Mouse (Mus musculus) retina, postnatal 1 day (tissue): ENCODE measurements around the gene Slc47a1.
A peak's percentile ranks its signal among the peaks of the same experiment; 100 is the strongest.

ENCODE experiments used
- DNase-seq: peaks from one replicate; pipeline ENCODE4 v3.0.0-alpha.2; 2012

Slc47a1 gene

DNA sequence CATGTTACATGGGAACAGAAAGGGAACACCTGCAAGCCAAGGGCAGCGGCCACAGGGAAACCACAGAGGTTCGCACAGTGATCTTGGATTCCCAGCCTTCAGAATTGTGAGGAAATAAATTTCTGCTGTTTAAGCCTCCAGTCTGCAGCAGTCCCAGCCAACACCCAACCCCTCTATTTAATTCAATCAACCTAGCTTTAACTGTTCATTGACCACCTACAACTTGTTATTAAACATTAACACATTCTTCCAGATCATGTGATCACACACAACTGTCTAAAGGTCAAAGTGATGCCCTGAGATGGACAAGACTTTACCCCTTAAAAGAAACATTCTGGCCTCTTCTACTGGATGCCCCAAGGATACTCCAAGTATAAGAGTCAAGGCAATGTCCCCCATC is 9.5 kb downstream of the Slc47a1 start:
- no peak for DNase-seq

DNA sequence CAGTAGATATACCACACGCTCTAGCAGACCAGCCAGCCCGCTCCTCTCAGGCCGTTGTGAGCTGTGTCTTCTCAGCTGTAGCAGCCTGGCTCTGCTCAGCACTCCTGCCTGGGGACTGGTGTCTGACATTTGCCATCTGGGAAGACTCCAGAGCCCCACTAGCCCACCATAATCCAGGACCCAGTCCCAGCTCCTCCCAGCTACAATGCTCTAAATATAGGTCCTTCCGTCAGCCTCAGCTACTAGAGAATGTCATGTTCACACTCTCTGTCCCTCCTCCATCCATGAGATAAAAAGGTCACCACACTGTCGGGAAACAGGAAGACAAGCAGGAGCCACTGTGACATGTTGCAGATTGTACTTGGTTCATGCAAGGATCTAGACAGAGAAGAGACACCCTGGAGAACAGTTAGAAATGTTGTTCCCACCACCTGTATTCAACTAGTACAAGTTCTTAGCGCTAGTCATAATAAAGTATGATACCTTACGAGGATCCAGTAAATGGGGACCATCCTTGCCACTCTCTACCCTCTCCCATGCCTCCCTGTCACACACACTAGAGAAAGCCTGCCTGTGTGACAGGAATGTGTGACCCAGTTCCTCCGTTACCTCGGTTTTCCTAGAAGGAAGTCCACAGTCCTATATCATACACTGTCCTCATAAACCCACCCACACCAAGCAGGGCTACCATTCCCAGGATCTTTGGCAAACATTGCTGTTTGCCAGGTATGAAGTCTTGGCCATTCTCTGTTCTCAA is 11.4 kb downstream of the Slc47a1 start:
- DNase-seq = no peak

DNA sequence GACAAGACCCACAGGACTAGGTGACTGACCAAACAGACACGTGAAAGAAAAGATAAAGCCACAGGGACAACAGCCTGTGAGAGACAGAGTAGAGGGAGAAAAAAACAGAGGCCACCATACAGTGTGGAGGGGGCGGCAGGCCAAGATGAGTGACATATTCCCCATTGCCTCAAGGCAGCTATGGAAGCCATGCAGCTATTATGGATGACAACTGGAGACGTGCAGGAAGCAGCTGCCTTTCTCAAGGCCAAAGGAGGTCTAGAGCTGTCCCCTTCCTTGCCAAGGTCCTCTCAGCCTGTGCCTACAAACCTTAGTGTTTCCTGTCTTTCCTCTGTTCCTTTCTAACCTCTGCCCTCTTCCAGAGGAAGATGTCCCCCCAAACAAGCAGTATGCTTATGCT is 12.2 kb downstream of the Slc47a1 start:
- no peak for DNase-seq

DNA sequence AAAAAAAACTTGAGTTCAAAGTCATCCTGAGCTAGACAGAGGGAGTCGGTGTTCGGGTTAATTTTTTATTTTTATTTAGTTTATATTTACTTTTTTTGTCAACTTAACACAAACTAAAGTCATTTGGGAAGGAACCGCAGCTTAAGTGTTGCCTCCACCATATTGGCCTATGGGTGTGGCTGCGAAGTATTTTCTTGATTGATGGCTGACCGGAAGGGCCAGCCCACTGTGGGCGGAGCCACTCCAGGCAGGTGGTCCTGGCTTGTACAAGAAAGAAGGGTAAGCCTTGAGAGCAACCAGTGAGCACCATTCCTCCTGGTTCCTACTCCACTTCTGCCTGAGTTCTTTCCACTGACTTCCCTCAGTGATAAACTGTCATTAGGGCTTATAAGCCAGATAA is 14.0 kb downstream of the Slc47a1 start:
- DNase-seq = no peak

DNA sequence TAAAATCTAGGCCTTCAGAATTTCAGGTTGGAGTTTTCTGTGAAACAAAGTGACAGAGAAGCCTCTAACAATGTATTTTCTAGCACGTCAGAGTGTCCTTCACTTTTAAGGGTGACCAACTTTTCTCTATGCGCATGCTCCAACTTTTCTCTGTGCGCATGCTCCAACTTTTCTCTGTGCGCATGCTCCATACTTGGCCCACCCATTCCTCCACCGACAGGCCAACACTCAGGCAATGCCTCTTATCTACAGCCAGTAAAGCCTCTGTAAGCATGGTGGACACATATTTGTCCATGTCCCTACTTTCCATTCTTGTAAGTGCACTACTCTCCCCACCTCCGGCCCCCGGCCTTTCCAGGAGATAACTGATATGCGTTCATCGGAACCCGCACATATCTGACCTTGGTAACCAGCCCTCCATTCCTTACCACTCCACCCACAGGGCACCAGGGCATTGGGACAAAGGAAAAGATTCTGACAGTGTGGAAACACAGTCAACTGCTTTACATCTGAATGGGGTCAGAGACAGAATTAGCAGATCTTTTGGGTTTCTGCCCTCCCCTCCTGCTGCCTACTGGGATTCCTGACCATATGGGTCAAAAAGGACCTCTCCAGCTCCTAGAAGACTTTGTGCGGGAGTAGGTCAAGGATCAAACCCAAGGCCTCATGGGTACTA is 16.5 kb downstream of the Slc47a1 start:
- DNase-seq = no peak

DNA sequence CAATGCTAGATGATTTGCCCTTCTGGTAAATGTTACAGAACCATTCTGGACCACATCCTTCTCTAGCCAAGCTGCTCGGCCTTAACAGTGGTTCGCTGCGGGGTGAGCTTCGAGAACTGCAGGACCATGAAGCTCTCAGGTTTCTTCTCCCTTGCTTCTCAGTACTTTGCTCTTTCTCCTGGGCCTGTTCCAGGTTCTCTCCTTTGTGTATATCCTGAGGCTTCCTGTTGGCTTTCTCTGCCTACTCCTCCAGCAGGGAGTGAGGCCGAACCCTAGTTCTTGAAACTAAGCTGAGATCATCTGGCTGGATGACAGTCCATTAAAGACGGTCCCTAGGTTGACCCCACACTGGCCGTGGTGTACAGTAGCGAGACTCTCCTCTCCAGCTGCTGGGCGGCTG is 21.5 kb downstream of the Slc47a1 start:
- no peak for DNase-seq

DNA sequence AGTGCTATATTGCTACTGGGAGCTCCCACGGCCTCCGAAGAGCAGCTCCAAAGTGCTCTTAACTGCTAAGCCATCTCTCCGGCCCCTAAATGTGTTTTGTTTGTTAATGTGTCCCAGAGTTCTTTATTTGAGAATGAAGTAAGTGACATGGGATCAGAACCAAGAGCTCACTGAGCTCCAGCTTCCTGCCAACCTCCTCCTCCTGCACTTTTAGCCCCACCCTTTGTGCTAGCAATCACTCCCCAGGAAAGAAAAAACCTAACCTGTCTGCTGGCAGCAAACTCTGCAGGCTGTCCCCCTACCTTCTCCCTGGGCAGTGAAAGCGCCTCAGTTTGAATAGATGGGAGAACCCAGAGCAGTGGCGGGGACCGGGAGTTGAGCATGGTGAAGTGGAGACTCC is 22.0 kb downstream of the Slc47a1 start:
- no peak for DNase-seq

DNA sequence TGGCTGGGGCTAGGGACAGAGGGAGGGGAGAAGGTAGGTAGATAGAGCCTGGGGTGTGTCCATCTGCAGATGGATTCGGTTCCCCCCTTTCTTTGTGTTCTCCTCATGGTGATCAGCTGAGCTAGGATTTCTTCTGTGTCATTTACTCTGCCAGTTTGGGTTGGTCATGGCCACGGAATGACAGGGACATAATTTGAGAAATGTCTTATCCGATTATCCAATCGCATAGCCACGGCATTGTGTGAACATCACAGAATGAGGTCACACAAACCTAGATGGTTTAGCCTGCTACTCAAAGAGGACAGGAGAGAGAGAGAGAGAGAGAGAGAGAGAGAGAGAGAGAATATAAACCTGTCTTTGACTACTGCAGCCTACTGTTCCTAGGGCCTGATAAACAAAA is 22.8 kb downstream of the Slc47a1 start:
- peak; percentile 83 for DNase-seq

DNA sequence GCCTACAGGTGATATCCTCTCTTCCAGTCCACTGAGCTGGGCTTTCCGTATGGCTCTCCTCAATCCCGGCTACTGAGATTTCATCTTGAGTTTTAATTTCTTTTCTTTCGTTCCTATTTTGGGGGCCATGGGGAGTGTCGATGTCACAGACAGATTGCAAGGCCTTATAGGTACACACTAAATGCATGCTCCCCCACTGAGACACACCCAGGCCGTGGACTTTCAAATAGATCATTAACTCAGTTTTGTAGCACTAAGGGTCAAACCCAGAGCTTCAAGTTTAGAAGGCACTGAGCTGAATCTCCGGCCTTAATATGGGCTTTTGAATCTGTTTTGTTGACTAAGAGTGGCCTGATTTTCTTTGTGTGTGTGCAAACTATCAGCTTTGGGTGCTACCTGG is 23.8 kb downstream of the Slc47a1 start:
- no peak for DNase-seq

DNA sequence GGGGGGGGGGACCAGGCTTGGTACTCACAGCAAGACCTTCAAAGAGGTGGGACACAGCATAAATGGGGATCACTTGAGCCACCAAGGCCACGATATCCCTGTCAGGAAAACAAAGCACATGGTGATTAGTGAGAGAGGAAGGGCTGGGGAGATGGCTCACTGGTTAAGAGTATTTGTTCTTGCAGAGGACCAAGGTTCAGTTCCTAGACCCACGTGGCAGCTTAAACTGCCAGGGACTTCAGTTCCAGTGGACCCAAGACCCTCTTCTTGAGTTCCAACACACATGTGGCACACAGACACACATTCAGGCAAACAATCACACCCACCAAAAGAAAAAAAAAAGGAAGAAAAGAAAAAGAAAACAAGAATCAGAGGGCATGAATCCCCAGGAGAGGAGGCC is 25.1 kb downstream of the Slc47a1 start:
- DNase-seq = no peak

DNA sequence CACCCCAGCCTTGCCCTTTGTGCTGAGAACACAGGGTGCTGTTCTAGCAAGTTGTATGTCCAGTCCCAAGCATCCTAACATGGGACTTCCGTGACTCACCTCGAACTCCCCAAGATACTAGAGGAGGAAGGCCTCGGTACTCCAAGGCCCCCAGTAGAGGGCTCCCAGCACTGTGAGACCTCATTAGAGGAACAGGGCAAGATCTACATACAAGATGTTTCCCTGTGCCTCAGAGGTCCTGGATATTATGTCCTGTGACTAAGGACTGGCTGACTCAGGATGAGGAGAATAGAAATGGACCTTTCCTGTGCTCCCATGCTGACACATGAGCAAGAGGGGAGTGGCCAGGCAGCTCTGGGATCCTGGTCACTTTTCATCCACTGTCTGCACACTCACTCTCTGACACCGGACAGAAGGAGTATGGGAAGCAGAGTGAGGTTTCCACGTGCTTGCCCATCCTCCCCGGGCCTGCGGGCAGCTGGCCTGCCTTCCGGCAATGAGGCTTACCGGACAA is 25.9 kb downstream of the Slc47a1 start:
- DNase-seq = peak; percentile 71

DNA sequence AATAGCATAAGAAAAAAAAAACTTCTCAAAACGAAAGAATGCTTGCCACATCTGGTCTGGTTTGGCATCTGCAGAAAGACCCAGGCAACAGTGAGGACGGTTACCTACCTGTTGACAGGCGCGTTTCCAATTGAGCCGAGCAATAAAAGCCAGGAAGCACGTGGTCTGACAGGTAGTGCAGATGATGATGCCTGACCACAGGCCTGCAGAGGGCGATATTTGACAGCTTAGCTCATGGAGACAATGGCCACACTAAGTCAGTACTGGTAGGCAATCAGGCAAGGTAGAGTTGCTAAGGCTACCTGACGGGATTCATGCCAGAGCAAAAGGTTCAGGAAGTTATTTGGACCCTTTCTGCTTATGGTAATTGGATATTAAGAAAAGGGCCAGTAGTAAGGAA is 28.8 kb downstream of the Slc47a1 start:
- peak; percentile 72 for DNase-seq

DNA sequence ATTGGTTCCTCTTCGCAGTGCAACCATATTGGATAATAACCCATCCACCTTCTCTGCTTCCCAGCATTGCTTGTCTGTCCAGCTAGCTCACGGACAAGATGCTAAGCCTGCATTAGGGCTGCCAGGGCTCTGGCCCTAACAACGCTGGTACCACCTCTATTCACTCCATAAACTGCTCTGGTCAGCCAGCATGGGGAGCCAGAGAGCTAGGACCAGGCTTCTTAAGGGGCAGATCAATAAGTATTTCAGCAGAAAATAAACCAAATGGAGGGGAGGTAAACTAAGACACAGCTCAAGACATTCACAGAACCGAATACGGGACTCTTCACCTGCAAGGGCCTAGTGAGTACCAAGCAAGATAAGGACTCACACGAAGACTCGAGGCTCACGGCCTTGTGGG is 32.0 kb downstream of the Slc47a1 start:
- DNase-seq = peak; percentile 21

DNA sequence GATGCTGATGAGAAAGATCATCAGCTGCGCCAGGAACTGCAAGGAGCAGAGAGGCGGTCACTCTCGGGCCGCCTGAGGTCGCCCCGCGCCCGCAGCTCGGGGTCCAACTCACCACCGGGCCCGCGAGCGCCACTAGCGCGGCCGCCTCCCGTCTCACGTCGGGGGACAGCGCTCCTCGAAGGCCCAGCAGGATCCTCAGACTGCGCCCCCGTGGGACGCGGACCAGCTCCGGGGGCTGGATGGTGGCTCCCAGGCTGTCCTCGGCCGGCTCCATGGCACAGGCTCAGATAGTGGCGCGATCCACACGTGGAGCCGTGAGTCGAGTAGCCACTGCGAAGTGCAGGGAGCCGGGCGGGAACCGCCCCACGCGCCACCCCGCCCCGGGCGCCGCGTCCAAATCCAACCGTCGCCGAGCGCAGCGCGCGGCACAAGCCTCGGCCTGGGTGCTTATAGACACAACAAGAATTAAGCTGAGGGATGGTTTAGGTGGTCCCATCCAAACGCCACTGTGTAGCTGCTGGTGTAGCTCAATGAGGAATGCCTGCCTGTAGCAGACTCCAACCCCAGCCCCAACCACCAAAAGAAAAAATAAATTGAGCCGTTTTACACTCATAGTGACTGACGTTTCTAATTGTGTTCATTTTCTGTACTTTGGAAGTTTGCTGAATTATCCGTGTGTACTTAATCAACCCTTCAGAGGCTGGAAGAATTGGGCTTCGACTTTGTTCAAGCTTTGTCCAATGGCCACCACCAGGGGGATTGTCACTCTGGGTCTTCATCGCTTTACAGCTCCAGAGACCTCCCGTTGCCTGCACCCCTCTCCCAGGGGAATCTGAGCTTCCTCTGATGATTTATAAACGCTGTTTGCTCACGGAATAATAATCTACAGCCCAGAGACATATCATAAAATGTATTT is 35.4 kb downstream of the Slc47a1 start, which contains the start of gene Slc47a2:
Gene Slc47a2 (minus strand): TSS at position 356 of the 916 bp plus-strand sequence.
- peak; percentile 73 for DNase-seq

DNA sequence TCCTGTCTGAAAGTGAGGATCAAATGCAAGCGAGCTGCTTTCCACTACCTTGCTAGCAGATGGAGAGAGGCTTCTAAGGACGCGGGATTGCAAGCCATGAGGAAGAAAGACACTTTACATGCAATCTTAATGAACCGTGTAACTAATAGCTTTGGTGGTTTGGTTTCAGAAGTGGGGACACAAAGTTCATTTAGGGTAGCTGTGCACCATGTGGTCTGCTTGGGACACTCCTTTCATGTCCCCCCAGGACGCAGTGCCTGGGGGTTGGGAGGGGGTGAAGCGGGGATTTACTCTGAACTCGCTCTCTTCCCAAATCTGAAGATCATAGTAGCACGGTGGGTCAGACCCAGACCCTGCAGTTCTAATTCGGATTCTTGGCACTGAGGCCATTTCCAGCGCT is 36.2 kb downstream of the Slc47a1 start:
- DNase-seq = peak; percentile 19

DNA sequence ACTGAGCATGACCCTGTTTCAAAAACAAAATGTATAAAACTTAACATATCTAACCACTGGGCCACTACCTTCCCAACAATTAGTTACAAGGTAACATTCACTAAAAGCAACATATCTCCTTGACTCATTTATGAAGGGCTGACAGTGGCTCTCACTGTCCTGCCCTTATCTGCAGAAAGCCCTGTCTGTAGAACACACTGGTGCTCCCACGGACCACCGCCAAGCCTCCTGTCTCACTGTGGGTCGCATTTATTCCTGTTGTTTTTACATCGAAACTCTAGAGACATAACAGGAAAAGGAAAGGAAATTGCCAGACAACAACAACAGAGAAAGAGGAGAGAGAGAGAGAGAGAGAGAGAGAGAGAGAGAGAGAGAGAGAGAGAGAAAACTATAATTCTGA is 36.9 kb downstream of the Slc47a1 start:
- no peak for DNase-seq

DNA sequence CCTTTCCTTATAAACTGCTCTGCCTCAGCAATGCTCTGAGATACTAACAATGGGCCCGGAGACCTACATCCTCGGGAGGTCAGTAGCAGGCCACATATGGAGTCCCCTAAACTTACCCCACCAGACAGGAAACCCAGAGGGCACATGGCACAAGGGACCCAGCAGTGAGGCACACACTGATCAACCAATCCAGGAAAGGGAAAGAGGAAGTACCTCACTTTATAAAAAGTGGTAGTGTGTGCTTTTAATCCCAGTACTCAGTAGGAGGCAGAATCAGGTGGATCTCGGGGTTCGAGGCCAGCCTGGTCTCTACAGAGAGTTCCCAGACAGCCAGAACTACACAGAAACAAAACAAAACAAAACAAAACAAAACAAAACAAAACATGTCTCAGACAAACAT is 37.8 kb downstream of the Slc47a1 start:
- DNase-seq = no peak

DNA sequence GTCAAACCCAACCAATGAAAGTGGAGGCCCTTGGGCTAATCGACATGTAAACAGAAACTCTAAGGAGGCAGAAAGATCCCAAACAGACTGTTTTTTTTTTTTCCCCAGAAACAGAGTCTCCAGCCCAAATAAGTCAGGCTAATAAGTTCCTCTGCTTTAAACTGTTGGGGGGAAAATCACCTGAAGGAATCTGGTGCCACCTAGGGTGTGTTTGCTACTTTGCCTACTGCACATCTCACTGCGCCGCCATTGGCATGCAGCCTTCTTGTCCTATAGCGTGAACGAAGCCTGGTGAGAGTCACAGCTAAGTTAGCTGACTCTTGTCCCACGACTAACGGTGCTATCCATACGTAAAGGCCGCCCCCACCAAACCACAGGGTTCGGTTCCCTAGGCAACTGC is 40.6 kb downstream of the Slc47a1 start:
- no peak for DNase-seq

DNA sequence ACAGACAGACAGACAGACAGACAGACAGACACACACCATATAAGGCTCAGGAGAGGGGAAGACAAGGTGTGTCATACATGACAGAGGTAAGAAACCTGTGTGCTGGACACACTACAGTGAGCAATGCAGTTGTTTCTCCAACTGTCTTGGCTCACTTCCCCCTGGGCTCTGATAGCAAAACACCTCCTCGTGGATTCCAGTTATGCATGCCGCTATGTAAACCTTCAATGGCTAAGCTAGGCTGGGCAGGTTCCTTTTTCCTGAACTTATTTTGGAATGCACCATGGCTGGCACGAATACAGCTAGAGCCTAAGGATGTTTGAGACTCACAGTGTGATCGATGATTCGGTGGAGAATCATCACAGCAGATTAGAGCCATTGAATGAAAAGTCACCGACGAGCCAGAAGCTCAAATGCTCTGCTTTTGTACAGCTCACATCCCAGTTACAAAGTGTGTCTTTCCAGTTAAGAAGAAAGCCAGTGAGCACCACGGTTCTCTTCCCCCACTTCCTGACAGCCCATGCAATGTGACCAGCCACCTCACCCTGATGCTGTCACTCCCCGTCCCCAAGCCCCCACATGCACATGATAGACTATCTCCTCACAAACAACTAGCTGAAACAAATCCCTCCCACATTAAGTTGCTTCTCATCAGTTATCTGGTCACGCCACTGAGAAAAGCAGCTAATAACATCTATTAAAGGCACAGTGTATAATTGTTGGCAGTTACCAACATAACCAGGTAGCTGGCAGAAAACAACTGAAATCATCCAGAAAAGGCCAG is 57.0 kb downstream of the Slc47a1 start:
- DNase-seq = no peak

DNA sequence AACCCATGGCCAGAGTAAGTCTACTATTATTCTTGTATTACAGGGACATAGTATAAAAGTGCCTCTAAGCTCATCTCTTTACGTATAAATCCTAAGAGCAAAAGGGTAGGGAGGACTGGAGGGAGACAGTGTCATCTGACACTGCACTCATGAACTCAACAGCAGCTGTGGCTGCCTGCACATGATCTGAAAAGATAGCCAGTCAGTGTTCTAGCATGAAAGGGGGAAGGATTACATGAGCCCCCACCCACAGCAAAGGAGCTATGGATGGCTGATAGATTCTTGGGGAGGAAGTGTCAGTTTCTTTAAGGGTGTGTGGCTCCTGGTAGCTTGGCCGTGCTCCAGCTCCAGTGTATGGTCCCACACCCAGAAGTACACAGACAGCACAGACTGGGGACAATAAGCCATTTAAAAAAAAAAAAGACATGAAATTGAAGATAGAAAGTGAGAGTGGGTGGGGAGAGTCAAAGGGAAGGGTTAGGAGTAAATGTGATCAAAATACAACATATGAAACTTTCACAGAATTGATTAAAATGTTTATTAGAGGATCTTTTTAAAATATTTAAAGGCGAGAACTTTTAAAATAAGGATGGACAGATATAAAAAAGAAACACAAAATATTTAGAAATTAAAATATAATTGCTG is 58.1 kb downstream of the Slc47a1 start:
- no peak for DNase-seq

DNA sequence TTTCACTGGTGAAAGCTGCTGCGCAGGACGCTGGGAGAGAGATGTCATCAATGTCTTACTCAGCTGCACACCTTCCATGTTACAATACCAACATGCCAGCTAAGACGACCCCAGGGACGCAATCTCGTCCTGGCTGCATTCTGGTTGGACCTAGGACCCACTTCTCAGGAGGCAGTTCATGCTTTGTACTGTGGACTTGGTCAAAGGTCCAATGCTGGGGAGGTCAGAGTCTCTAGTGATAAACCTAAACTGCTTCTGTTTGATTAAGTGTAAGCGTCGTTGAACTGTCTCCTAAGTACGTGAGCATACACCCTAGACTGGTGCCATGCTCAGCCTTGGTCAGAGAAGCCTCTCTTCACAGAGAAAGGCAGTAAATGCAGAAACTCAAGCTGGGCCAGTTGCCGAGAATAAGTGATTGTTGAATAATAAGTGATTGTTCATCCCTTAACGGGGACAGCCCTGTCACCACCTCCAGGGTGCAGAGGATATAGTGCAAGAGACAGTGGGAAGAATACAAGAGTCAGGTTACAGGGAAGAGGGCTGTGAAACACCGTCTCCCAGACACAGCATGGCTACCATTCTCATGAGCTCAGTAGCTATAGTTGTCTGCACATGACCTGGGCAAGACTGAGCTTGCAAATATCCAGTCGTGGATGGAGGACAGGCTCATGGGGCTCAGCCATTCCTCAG is 58.8 kb downstream of the Slc47a1 start:
- DNase-seq = no peak
